Mouse (Mus musculus): ENCODE measurements at regions not wholly inside any gene's neighbourhood (a gene's known extent, or its start where the extent isn't known, plus 50 kb on each side); places are given as distances from the start of the nearest gene placed in this dataset.

DNA sequence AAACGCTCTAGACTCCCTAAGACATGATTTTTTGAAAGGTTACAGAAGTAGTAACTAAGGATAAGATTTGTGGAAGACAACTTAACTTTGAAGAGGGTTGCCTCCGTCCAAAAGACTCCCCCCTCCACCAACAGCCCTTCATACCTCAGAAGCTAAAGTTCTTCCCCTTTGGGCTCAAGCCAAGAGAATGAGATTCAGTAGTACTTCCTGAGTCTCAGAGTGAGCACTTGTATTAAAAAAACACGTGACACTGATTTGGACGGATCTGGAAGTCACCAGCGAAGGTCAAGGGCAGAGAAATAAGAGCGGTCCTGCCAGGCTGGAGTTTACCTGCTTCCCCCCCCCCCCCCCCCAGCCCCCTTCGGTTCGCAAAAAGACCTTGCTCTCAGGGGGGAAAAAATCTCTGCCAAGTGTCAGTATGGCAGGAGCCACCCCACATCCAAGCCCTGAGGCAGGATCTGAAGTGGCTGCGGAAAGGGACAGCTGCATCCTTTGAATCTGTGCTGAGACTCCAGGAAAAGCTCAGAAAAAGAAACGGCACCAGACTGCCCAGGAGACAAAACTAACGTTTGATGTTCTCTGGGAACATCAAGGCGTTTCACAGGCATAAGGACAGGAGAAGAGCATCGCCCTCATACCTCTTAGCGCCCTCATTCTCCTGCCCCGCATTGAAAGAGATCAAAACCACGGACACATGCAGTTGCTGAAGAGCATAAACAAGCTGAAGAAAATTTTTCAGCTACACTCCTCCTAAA is 341.2 kb upstream of the Atp2b1 start:
- no peak for DNase-seq (ENCODE audit: low read depth)

DNA sequence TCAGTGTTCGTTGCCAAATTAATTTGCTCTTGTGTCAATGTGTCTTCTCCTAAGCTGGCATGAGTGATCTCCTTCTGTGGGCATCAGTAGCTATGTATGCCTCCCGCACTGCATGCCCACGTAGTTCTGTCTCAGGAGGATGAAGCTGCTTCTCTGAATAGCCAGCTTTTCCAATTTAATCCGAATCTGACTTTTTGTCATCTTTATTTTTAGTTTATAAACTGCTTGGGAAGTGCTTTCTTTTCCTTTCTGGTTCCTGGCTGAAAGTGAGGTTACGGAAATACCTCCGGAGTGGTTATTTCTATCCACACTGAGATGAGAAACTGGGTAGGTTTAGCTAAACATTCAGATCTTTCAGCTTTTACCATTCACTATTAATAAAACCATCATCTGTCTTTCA is 337.2 kb upstream of the Atp2b1 start:
- no peak for DNase-seq (ENCODE audit: low read depth)

DNA sequence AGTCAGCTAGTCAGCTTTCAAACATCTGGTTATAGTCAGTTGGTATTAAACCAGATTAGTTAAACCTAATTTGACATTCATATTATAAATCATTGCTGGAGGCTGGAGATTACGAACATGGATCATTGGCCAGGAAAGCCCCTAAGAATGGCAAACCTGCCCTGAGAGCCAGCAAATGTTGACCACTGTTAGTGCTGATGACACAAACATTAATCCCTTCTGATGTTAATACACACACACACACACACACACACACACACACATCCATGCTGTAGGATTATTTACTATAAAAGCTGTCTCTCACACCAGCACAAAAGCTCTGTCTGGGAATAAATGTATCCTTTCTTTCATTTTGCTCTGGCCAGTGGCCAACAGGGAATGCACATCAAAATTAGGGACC is 329.4 kb upstream of the Atp2b1 start:
- peak; percentile 27 for DNase-seq (ENCODE audit: low read depth)

DNA sequence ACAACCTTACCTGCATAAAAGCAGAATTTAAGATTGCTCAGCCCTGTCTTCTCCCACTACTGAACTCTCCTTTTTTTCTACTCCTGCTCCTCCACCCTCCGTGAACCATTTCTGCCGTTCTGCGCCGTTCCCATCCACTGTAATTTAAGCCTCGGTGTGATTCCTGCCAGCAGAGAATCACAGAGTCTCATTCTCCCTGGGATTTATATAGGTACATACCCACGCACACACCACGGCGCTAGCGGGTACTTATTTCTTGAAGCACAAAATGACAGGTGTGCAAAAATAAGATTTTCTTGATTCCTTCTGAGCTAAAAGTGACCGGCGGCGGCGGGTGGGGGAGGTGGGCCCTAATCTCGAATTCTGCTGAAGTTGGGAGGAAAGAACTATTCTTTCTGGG is 324.5 kb upstream of the Atp2b1 start:
- DNase-seq (ENCODE audit: low read depth), result no peak

DNA sequence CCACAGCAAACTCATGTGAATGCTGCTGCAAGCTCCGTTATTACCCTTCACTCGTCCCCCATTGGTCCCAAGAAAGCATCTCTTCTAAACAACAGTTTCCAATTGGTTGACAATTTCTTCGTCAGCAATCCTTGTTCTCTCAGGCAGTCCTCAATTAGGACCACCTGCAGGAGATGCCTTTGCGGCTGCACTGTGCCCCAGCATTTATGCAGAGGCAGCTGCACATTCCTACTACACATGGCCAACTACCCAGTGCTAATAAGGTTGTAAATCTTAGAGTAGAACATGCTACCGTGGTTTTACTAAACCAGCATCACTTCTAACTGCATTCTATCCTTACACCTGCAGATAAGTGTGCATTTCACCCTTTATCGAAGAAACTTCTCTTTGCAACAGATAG is 322.1 kb upstream of the Atp2b1 start:
- no peak for DNase-seq (ENCODE audit: low read depth)

DNA sequence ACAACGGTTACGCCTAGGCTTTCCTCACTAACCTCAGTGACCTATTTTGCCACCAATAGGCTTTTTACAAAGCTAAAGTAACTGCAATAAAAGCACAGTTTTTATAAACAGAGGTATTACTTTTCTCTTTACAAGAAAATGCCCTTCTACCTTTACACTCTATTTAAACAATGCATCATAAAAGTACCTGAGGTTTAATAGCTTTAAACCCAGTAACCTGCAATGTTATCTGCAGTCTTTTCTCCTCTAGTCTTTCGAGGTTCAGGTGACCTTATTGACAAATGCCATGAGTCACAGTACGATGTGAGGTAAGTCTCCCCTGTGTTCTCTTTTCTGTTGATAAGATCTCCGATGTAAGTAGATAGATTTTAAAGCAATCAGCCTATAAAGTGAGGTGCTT is 320.3 kb upstream of the Atp2b1 start:
- no peak for DNase-seq (ENCODE audit: low read depth)

DNA sequence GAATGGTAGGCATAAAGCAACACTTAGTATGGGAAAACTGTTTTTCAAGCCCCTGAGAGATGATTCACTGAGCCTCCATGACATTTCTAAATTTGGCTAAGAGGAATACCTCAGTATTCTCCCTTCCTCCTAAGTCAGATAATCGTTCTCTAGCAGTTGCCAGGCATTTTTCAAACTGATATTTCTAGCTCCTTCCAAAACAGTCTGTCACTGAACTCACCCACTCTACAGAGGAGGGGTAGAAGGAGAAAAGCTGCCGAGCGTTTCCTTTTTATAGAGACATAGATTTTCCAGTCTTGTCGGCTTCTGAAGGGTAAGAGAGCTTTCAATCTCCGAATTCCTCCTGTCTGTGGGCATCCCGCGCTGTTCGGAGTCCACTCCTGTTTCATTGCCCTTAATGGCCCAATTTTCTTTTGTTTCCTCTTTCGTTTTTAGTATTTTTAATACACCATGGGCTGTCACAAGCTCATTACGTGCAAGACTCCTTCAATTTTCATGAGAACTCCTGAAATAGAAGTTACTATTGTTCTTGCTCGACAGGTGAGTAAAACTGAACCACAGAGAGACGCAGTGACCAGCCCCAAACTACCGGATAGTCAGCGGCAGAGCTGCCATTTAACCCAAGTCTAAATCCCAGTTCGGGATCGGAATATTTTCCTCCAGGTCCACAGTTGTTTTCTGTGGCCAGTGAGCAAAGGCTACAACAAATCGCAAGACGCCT is 305.8 kb upstream of the Atp2b1 start:
- no peak for DNase-seq (ENCODE audit: low read depth)

DNA sequence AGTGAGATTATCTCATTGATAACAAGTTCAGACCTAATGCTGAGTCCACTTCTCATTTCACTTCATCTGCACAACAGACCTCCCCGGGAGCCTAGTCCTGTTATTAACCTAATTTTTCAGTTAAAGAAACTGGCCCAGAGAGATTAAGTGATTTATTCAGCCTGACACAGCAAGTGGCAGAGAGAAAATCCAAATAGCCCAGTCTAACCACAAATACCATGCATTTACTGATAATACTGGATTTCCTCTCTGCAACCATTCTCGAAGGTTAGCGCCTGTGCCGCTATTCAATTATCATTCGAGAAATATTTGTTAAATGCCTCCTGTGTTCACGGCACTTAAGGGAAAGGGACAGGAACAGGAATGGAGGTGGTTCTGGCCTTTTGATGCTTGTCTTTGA is 303.5 kb upstream of the Atp2b1 start:
- DNase-seq (ENCODE audit: low read depth), result no peak

DNA sequence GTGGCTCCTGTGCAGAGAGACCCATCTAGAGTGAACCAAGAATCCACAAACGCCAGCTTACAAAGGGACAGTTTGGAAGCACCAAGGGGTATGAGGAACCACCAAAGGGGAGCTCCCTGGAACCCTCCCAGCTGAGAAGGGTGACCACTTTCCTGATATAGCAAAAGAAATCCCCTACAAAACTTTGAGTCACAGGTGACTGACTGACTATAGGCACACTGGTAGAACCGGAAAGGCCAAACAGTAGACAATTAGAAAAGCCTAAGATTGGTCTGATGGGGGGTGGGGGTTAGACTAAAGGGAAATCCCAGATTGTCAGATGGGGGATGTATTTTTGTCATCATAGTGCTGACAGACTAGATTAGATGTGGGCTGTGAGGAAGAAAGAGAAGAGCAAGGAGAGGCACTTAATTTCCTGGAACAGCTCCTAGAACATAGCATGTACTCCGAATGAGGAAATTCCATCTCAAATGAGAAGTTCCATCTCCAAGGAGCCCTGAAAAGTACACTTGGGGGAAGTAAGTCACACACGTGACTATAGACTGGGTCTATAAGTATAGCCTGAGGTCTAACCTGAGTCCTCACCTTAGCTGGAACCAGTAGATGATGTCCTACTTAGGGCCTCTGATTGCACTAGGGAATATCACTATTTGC is 302.4 kb upstream of the Atp2b1 start:
- DNase-seq (ENCODE audit: low read depth), result no peak

DNA sequence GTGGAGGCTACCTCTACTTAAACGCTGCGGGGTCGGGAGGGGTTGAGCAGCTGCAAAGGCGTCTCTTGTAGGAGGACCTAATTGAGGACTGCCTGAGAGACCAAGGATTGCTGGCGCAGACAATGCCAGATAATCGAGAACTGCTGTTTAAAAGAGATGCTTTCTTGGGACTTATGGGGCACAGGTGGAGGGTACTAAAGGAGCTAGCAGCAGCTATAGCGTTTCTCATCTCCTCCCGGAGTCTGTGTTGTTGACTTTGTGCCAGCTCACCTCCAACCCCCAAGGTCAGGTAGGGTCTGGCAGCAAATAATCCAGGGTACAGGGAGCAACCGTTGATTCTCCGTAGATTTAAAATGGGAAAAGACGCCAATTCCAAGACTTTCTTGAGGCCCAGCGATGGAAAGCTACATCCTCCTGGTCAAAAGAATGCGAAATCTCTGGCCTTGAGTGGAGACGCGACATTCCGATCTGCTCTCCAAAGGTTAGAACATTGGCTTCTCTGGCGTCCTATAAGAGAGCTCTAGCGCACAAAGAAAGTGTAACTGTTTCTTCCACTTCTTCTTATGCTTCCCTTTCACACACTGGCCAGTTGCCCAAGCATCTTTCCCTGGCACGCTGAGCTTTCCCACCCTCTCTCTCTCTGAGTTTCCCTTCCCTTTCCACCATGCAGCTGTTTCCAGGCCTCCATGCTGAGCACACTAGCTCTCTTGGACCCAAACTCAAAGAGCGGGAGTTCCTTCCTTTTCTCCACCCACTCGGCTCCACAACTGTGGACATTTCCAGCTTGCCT is 295.3 kb upstream of the Atp2b1 start:
- peak; percentile 26 for DNase-seq (ENCODE audit: low read depth)

DNA sequence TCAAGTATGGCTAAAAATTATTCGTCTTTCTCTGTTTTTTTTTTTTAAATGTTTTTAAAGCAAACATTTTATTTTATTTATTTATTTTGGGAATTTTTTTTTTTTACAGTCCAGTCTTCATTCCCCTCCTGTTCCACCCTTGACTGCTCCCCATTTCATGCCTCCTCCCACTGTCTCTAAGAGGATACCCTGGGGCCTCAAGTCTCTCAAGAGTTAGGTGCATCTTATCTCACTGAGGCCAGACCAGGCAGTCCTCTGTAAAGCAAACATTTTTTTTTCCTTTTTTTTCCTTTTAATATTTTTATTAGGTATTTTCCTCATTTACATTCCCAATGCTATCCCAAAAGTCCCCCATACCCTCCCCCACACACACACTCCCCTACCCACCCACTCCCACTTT is 290.1 kb upstream of the Atp2b1 start:
- no peak for DNase-seq (ENCODE audit: low read depth)

DNA sequence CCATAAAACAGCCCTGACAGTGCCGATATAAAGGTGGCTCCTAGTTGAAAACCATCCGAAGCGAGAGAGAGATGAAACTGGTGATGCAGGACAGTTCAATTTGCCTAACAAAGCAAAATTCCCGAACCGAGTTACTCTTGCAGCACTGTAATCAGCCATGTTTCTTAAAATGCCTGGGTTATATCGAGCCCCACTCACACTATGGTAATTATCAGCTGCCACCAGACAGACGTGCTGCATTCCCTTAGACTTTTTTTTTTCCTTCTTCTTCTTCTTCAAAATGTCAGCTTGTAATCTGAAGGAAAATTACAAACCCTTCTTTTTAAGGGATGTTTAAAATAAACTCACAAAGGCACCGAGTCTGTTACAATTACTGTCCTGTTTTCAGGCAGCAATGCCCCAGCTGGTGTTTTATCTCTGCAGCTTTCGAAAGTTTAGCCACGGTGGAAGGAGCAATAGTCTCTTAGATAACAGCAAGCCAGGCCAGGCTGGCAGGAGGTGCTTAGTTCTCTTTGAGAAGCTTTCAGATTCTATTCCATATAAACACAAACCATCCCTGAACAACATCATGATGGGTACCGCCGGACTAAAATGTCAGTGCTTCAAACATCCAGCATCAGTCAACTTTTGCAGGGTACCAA is 289.4 kb upstream of the Atp2b1 start:
- no peak for DNase-seq (ENCODE audit: low read depth)

DNA sequence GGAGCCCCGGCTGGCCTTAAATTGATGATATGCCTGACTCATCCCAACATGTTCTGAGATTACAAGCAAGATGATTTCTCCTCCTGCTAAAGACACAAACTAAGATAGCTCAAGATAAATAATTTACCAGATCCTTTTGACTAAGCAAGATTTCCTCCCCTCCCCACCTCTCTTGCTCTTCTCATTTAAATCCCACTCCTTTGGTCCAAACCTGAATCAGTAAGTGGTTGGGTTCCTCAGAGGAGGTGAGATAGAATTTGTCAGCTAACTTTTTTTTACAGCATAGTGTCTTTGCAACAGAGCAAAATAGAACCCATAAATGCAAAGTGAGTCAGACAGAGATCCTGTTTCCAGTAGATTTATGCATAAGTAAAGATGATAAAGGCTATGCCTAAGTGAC is 286.0 kb upstream of the Atp2b1 start:
- no peak for DNase-seq (ENCODE audit: low read depth)

DNA sequence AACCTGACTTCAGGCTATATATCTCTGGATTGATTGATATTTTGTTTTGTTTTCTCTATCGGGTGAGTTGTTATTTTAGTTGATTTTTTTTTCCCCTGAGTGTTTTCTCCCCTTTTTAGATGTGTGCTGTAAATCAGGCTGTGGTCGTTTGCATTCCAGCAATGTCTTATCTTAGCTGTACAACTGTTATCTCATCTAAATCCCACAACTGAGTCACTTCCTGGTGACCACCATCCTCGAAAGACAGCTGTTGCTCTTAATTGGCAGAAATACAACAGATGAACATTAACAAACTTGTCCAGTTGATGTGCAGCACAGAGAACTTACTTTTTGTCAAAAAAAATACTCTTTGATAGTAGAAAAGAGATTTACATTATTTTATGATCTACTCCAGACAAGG is 285.0 kb upstream of the Atp2b1 start:
- DNase-seq (ENCODE audit: low read depth), result no peak

DNA sequence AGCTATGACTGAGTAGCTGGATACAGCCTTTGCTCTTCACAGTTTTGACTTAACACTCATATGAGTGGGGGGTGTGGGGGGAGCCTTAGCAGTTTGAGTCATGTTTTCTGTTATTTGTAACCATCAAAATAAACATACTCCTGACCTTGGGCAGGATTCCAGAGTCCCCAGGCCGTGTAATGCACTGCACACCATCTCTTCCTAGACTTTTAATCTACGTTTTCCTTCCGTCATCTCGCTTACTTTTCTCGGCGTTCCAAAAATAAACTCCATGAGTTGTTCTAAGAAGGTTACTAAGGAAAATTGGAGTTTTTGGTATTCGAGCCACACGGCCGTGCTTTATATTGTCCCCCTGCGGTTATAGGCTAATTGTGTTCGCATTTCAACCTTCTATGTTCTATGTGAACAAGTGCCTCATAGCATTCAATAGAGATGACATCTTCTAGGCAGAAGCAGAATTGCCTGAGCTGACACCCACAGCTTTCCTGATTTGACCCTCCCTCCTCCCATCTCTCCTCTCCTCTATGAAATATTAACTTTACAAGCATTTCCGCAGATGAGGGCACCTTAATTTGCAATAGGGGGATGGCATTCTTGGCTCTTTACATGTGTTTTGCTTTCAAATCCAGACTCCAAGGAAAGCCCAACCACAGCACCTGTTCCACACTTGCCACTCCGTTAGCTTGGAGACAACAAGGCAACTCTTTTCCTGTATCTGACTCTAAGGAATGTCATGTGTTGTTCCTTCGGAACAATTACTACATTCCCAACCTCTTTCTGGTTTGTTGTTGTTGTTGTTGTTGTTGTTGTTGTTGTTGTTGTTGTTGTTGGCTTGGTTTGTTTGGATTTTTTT is 276.2 kb upstream of the Atp2b1 start:
- DNase-seq (ENCODE audit: low read depth), result peak; percentile 12

DNA sequence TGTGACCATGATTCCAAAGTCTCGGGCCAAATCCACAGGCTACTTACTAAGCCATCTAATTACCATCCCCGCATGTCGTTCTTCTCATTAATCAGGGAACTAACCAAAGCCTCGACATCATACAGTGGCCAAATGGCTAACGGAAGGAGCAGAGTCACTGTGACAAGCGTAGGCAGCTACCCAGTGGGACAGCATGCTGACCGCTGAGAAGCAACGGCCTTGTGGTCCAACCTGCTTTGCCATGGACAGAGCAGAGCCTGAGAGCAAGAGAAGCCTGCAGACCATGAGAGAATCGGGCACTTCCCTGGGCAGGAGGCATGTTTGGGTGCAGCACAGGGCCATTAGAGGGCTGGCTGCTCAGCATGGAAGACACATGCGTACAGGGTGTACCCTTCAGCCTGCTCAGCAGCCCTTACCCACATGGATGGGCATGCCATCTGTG is 268.5 kb upstream of the Atp2b1 start:
- DNase-seq (ENCODE audit: low read depth), result no peak

DNA sequence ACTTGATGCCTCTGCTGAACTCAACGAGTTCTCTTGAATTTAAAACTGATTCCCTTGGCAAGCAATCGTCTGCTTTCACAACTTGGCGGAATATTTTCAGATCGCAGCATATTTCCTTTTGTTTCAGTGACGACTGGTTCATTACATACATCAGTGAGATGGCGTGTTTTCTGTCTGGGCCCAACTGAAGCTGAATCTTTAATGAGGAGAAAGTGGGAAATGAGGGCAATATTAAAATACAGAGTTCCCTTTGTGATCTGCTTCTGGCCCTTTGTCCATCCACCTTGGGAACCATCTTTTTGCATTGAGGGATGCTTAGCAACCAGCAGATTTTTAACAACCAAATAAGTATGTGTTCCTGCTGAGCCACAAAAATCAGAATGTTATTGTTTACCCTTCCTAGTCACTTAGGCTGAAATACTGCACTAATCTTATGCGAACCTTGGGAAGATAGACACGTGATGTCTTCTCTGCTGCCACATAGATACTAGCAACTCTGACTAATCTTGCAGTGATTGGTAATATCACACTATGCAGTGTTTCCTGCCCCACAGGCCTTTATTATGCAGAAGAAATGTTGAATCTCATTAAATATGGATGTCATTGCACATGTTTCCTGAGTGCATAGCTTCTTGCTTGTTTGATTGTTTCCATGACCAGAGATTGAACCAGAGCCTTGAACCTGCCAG is 267.8 kb upstream of the Atp2b1 start:
- no peak for DNase-seq (ENCODE audit: low read depth)

DNA sequence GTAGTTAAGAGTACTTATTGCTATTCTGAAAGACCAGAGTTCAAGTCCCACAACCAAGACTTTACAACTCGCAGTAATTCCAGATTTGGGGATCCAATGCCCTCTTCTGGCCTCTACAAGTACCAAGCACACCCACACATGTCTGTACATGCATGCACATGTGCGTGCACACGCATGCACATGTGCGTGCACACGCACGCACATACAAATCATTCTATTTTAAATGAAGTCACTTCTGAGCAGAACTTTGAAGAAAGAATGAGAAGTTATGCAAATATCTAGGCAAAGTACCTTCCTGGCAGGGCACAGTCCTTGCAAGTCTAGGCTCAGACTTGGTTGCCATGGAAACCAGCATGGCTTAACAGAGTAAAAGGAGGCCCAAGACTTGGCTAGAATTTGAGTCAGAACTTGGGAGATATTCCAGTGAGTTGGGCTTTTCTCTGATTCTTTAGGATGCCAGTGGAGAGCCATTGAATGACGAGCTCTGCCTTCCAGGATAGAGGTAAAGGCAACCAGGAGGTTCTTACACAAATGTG is 265.4 kb upstream of the Atp2b1 start:
- DNase-seq (ENCODE audit: low read depth), result peak; percentile 48

DNA sequence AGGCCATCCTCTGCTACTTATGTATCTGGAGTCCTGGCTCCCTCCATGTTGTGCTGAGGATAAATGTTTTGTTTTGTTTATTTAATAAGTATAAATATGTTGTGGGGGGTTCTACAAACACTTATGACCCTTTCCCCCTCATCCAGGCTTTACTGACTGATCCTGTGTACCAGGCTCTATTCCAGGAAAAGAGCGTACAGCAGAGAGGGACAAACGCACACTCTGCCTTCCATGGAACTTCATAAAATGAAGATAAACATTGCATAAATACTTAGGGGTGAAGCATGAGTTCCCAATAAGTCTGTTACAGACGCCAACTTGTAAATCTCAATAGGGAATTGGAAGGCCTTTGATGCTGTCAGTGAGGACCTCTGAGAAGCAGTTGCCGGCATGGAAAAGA is 263.7 kb upstream of the Atp2b1 start:
- DNase-seq (ENCODE audit: low read depth), result no peak

DNA sequence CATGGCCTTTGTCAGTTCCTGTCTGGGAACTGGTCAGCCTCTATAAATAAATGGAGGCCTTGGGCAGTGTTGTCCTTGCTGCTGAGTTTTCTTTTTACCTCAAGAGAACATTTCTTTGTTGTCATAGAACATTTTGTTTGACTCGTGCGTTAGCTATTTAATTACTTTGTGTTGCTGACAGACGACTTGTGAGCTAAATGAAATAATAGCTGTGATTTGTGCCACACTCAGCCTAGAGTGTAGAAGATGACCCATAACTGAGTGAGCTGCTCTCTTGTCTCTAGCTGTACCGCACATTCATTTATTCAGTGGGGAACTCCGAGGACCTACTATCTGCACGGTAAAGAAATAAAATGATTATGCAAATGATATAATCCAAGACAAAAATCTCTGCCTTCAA is 263.1 kb upstream of the Atp2b1 start:
- DNase-seq (ENCODE audit: low read depth), result no peak
